Mouse (Mus musculus) adrenal gland, adult 8-10 months (tissue): Measurements from ENCODE around the gene Vmn1r175. TPM values are rescaled to one million over a fixed set of nuclear protein-coding genes. Genes with fewer than 3 reads are reported as not detected.
"Not testable (repeated sequence)": the region's sequence is repeated elsewhere in the genome, so short reads cannot be mapped to it uniquely, and the experiment has no call there.

Source experiments
- DNase-seq: peaks from one replicate; pipeline ENCODE4 v3.0.0; 2022
- total RNA-seq, 4 experiments: library from RNA; stranded (reverse); gene quantifications; 2 replicates each; pipeline ENCODE4 v1.2.4; 2022

Gene Vmn1r175
- not detected for total RNA-seq

DNA sequence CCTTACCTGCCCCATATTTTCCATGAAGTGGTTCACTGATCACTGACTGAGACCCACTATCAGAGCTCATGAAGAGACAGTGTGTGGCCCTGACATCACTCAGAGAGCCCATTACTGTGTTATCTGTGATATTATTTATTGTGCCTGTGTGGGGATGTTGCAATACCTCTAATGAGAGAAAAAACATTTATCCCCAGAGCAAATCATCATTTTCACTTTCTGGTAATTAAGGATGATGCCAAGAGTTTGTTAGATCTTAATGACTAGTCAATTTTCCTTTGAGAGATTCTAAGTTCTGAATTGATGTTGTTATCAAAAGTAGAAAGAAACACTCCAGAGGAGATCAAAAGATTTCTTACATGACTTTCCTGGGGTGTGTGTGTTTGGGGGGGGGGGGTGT lies at the start of gene Vmn1r175:
TSS of gene Vmn1r175 (minus strand) at position 101 of the 400 bp plus-strand sequence.
- DNase-seq = not testable (repeated sequence)

GRCm38 (mm10) chr7:23837272-23837671 lies 26.8 kb upstream of the Vmn1r175 start, which contains the start of gene Vmn1r176:
Gene Vmn1r176, minus strand, starts transcription at chr7:23837372.
- DNase-seq = not testable (repeated sequence)

GRCm38 (mm10) chr7:23784526-23784925 lies 25.9 kb downstream of the Vmn1r175 start:
- DNase-seq = no peak

Other genes with a start within 250 kb of the Vmn1r175 start
- gene Vmn1r169, start 235.1 kb downstream of the Vmn1r175 start, total RNA-seq = not detected
- not detected for gene Vmn1r170, start 204.5 kb downstream of the Vmn1r175 start, total RNA-seq
- gene Vmn1r171, start 179.9 kb downstream of the Vmn1r175 start, total RNA-seq = not detected
- not detected for gene Vmn1r172, start 152.3 kb downstream of the Vmn1r175 start, total RNA-seq
- not detected for gene Vmn1r173, start 109.9 kb downstream of the Vmn1r175 start, total RNA-seq
- gene Vmn1r174, start 58.4 kb downstream of the Vmn1r175 start, total RNA-seq = not detected
- gene Vmn1r176, start 26.7 kb upstream of the Vmn1r175 start, total RNA-seq = not detected
- not detected for gene Vmn1r177, start 55.8 kb upstream of the Vmn1r175 start, total RNA-seq
- not detected for gene Vmn1r178, start 81.4 kb upstream of the Vmn1r175 start, total RNA-seq
- not detected for gene Vmn1r179, start 116.3 kb upstream of the Vmn1r175 start, total RNA-seq
- gene Vmn1r180, start 140.0 kb upstream of the Vmn1r175 start, total RNA-seq = not detected
- gene Vmn1r181, start 164.0 kb upstream of the Vmn1r175 start, total RNA-seq = not detected
- not detected for gene V1rd19, start 191.0 kb upstream of the Vmn1r175 start, total RNA-seq
- gene Vmn1r183, start 242.6 kb upstream of the Vmn1r175 start, total RNA-seq = not detected